Mouse (Mus musculus) intestine, embryonic 14.5 days (tissue): ENCODE data around the gene Actl7a. TPM values are rescaled to one million over a fixed set of nuclear protein-coding genes. Genes with fewer than 3 reads are reported as not detected.

Experiments
- ATAC-seq: fragments of 200-750 bp; cut with Nextera tagmentation; replicated peaks from 2 replicates; pipeline ENCODE4 v1.8.0; 2017; ENCODE audit warnings: low read depth, moderate number of reproducible peaks, moderate TSS enrichment, moderate library complexity; ENCODE audit not compliant: low FRiP score, low TSS enrichment
- DNase-seq: peaks from one replicate; pipeline ENCODE4 v3.0.0-alpha.2; 2018; ENCODE audit warnings: low spot score
- H3K27ac ChIP-seq: fragments of 300-500 bp; sonication (generic); 2 replicates; pipeline ENCODE4 v1.5.1; 2014; ENCODE audit warnings: low read depth, mild to moderate bottlenecking, control low read depth
- H3K27me3 ChIP-seq: fragments of 300-500 bp; sonication (generic); replicated peaks from 2 replicates; pipeline ENCODE4 v1.6.1; 2014; ENCODE audit warnings: low read length, control low read depth; ENCODE audit not compliant: control insufficient read depth, insufficient read depth
- H3K36me3 ChIP-seq: fragments of 300-500 bp; sonication (generic); 2 replicates; pipeline ENCODE4 v1.6.1; 2014; ENCODE audit warnings: low read length, control low read depth; ENCODE audit not compliant: control insufficient read depth, insufficient read depth
- H3K4me1 ChIP-seq: fragments of 300-500 bp; sonication (generic); replicated peaks from 2 replicates; pipeline ENCODE4 v1.6.1; 2014; ENCODE audit warnings: low read length, control low read depth, mixed read lengths; ENCODE audit not compliant: control insufficient read depth, insufficient read depth
- H3K4me2 ChIP-seq: fragments of 300-500 bp; sonication (generic); 2 replicates; pipeline ENCODE4 v1.6.1; 2014; ENCODE audit warnings: low read length
- H3K4me3 ChIP-seq: fragments of 300-500 bp; sonication (generic); 2 replicates; pipeline ENCODE4 v1.5.1; 2014; ENCODE audit warnings: low read depth, low read length, control low read depth, mixed read lengths
- H3K9ac ChIP-seq: fragments of 300-500 bp; sonication (generic); 2 replicates; pipeline ENCODE4 v1.6.1; 2014; ENCODE audit warnings: mild to moderate bottlenecking, low read length
- H3K9me3 ChIP-seq: fragments of 300-500 bp; sonication (generic); 2 replicates; pipeline ENCODE4 v1.6.1; 2016; ENCODE audit warnings: low read length, control low read depth; ENCODE audit not compliant: control insufficient read depth
- WGBS: fragments of 180-500 bp; shearing (Covaris S2); extraction: QIAGEN DNeasy Blood & Tissue Kit; methylation state at CpG from one replicate; pipeline ENCODE4 v1.1.7; 2014; 5-methylcytosine and 5-hydroxymethylcytosine counted together
- polyA plus RNA-seq: library from polyadenylated mRNA; unstranded; fragments of >200 nt; fragmentation: Nextera tagmentation; extraction: Ambion mirVana; gene quantifications from 2 replicates; pipeline ENCODE4 v1.2.1, GENCODE M21; 2014

Gene Actl7a
- polyA plus RNA-seq, 1 experiment from 2014 or later = not detected

- no peak overlapping the region for H3K4me3 ChIP-seq
- no peak for ATAC-seq
These were observed 23.8 kb upstream of the Actl7a start for GRCm38 (mm10) chr4:56719456-56719855.

GRCm38 (mm10) chr4:56720403-56720802, 22.8 kb upstream of the Actl7a start:
- DNase-seq (no peak), ATAC-seq (no peak)
- 77% methylated on average over 9 of the region's 9 CpGs for WGBS
- Histone ChIP-seq H3K9ac (no peak overlapping the region), H3K4me1 (no peaks in the 10 kb centered on the region), H3K27me3 (no peaks in the 10 kb centered on the region), H3K4me3 (no peak overlapping the region), H3K27ac (no peak overlapping the region), H3K9me3 (no peaks in the 10 kb centered on the region), H3K4me2 (no peak overlapping the region), H3K36me3 (no peaks in the 10 kb centered on the region)

More at GRCm38 (mm10) chr4:56719456-56719855, 23.8 kb upstream of the Actl7a start:
- no peak overlapping the region for H3K4me2 ChIP-seq
- no peaks in the 10 kb centered on the region for H3K4me1 ChIP-seq
- DNase-seq = no peak
- H3K27me3 ChIP-seq = no peaks in the 10 kb centered on the region
- 69% methylated on average over 9 of the region's 9 CpGs for WGBS
- no peaks in the 10 kb centered on the region for H3K9me3 ChIP-seq
- H3K36me3 ChIP-seq = no peaks in the 10 kb centered on the region
- H3K9ac ChIP-seq = no peak overlapping the region
- H3K27ac ChIP-seq = no peak overlapping the region

GRCm38 (mm10) chr4:56721469-56721868, 21.7 kb upstream of the Actl7a start:
- Histone ChIP-seq H3K4me3 (no peak overlapping the region), H3K27ac (no peak overlapping the region), H3K9me3 (no peaks in the 10 kb centered on the region), H3K4me2 (no peak overlapping the region), H3K4me1 (no peaks in the 10 kb centered on the region), H3K27me3 (no peaks in the 10 kb centered on the region), H3K36me3 (no peaks in the 10 kb centered on the region), H3K9ac (no peak overlapping the region)
- DNase-seq (no peak), ATAC-seq (no peak)
- WGBS = 33% methylated on average over 3 of the region's 3 CpGs

- DNase-seq (no peak), ATAC-seq (no peak)
- Histone ChIP-seq H3K4me1 (no peaks in the 10 kb centered on the region), H3K36me3 (no peaks in the 10 kb centered on the region), H3K27ac (no peak overlapping the region), H3K9ac (no peak overlapping the region), H3K4me3 (no peak overlapping the region), H3K4me2 (no peak overlapping the region), H3K9me3 (0 out of 2 replicates have a peak, but pooled peaks cover under 1% of the 10 kb centered on the region), H3K27me3 (no peaks in the 10 kb centered on the region)
- WGBS = 60% methylated on average over 6 of the region's 6 CpGs
These were observed 20.9 kb upstream of the Actl7a start for GRCm38 (mm10) chr4:56722346-56722745.

- DNase-seq (no peak), ATAC-seq (no peak)
- Histone ChIP-seq H3K27me3 (no peaks in the 10 kb centered on the region), H3K9ac (no peak overlapping the region), H3K9me3 (0 out of 2 replicates have a peak, but pooled peaks cover 4% of the 10 kb centered on the region), H3K4me2 (no peak overlapping the region), H3K36me3 (no peaks in the 10 kb centered on the region), H3K27ac (no peak overlapping the region), H3K4me1 (no peaks in the 10 kb centered on the region), H3K4me3 (no peak overlapping the region)
- 90% methylated on average over 6 of the region's 6 CpGs for WGBS
These were observed 20.0 kb upstream of the Actl7a start for GRCm38 (mm10) chr4:56723237-56723636.

GRCm38 (mm10) chr4:56725839-56726238, 17.4 kb upstream of the Actl7a start:
- 0 out of 2 replicates have a peak, but pooled peaks cover 4% of the 10 kb centered on the region for H3K9me3 ChIP-seq
- no peaks in the 10 kb centered on the region for H3K4me1 ChIP-seq
- 61% methylated on average over 8 of the region's 8 CpGs for WGBS
- no peak overlapping the region for H3K4me2 ChIP-seq
- no peak overlapping the region for H3K9ac ChIP-seq
- no peak for ATAC-seq
- no peaks in the 10 kb centered on the region for H3K36me3 ChIP-seq
- no peak for DNase-seq
- H3K27ac ChIP-seq = no peak overlapping the region
- H3K4me3 ChIP-seq = no peak overlapping the region
- no peaks in the 10 kb centered on the region for H3K27me3 ChIP-seq

GRCm38 (mm10) chr4:56740020-56740485, 3.2 kb upstream of the Actl7a start, which contains the start of gene Gm26657:
TSS of gene Gm26657 (plus strand) at chr4:56740070.
- Histone ChIP-seq H3K27me3 (no peaks in the 10 kb centered on the region), H3K36me3 (peaks cover 9% of the 10 kb centered on the region; the same call in 1 of the 2 replicates), H3K27ac (no peak within 1 kb of the TSS), H3K4me3 (no peak within 1 kb of the TSS), H3K9me3 (no peaks in the 10 kb centered on the region), H3K4me1 (no peaks in the 10 kb centered on the region), H3K4me2 (no peak within 1 kb of the TSS), H3K9ac (no peak within 1 kb of the TSS)
- no peak for DNase-seq
- 84% methylated on average over 18 of the region's 18 CpGs for WGBS
- no peak for ATAC-seq

GRCm38 (mm10) chr4:56740611-56741010, 2.6 kb upstream of the Actl7a start:
- Histone ChIP-seq H3K36me3 (peaks cover 14% of the 10 kb centered on the region; the same call in 1 of the 2 replicates), H3K4me2 (no peak overlapping the region), H3K4me1 (no peaks in the 10 kb centered on the region), H3K4me3 (no peak overlapping the region), H3K9ac (no peak overlapping the region), H3K27me3 (no peaks in the 10 kb centered on the region), H3K27ac (no peak overlapping the region), H3K9me3 (no peaks in the 10 kb centered on the region)
- no peak for DNase-seq
- ATAC-seq = no peak
- 97% methylated on average over 20 of the region's 20 CpGs for WGBS

GRCm38 (mm10) chr4:56741041-56741493, 2.1 kb upstream of the Actl7a start, which contains the start of gene Actl7b:
TSS of gene Actl7b (minus strand) at chr4:56741443.
- Histone ChIP-seq H3K9me3 (no peaks in the 10 kb centered on the region), H3K27me3 (no peaks in the 10 kb centered on the region), H3K36me3 (peaks cover 18% of the 10 kb centered on the region; the same call in 1 of the 2 replicates), H3K4me1 (no peaks in the 10 kb centered on the region), H3K9ac (no peak within 1 kb of the TSS), H3K27ac (no peak within 1 kb of the TSS), H3K4me2 (no peak within 1 kb of the TSS), H3K4me3 (no peak within 1 kb of the TSS)
- no peak for DNase-seq
- whole genome bisulfite sequencing = 93% methylated on average over 13 of the region's 13 CpGs
- no peak for ATAC-seq
